Mouse (Mus musculus): ENCODE data around the gene Tubgcp5.

DNA sequence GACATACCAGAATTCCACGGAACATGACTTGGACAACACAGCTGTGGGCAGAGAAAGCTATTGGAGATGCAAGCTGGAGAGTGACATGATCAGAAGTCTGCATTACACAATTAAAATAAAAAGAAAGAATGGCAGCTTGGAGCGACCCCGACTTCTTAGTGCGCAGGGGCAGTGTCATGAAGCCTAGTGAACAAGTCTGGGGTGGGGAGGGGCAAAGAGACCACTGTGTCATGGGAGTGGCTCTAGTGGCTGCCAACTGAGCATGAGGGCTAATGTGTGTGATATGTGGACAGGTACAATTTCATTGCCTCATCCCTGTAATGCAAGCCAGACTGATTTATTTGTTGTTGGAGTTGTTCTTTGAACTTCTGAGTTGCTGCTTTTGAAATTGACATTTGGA lies 62.8 kb downstream of the Tubgcp5 start:
- no peak for TF ChIP-seq CTCF (IDR thresholded peaks at IDR 0.05; ENCODE audit: control insufficient read depth, insufficient read depth, low read length)
- no peak for TF ChIP-seq POLR2A (IDR thresholded peaks at IDR 0.05; ENCODE audit: borderline replicate concordance, control insufficient read depth, low read depth, low read length)

Measured in bone marrow, adult 2 months (tissue).